Mouse (Mus musculus): ENCODE results near the gene Rabgap1l. TPM values are rescaled to one million over a fixed set of nuclear protein-coding genes. Genes with fewer than 3 reads are reported as not detected.
"Not testable (repeated sequence)": the region's sequence is repeated elsewhere in the genome, so short reads cannot be mapped to it uniquely, and the experiment has no call there.

Gene Rabgap1l
- polyA plus RNA-seq, 1 experiment from 2014 or later: 17.4 TPM

DNA sequence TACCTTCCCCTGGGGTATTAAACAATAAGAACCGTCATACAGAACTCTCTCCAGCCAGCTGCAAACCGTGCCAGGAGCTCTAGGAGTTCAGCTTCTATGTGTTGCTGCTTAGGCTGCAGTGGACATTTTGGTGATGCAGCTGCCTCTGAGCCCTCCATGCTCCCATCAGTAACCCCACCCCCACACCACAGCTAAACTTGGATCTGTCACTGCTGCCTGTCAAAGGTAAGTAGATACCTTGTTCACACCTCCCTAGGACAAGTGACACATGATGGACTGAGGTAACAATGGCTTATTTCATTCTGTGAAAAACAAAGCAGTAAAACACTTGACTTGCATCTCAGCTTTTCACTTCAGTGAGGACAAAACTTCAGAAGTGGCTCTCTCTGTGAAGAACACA, 344.3 kb downstream of the Rabgap1l start:
- H3K4me3 ChIP-seq (ENCODE audit: low read depth, low read length): no peak overlapping the region
- ATAC-seq (replicated peaks; ENCODE audit: low FRiP score): no peak
- H3K9me3 ChIP-seq (ENCODE audit: control insufficient read depth, low read length): no peaks in the 10 kb centered on the region
- H3K9ac ChIP-seq (ENCODE audit: low read length): no peak overlapping the region
- H3K27me3 ChIP-seq (ENCODE audit: control insufficient read depth, insufficient read depth, low read length): no peaks in the 10 kb centered on the region
- 66% methylated on average over 2 of the region's 2 CpGs for WGBS
- H3K4me2 ChIP-seq (ENCODE audit: low read depth, low read length, severe bottlenecking): no peak overlapping the region
- H3K36me3 ChIP-seq (ENCODE audit: control insufficient read depth, insufficient read depth, low read length): no peaks in the 10 kb centered on the region
- H3K4me1 ChIP-seq (replicated peaks; ENCODE audit: control insufficient read depth, insufficient read depth, low read length): no peaks in the 10 kb centered on the region
- H3K27ac ChIP-seq (ENCODE audit: low read depth, low read length): no peak overlapping the region
- DNase-seq (ENCODE audit: low spot score): no peak

DNA sequence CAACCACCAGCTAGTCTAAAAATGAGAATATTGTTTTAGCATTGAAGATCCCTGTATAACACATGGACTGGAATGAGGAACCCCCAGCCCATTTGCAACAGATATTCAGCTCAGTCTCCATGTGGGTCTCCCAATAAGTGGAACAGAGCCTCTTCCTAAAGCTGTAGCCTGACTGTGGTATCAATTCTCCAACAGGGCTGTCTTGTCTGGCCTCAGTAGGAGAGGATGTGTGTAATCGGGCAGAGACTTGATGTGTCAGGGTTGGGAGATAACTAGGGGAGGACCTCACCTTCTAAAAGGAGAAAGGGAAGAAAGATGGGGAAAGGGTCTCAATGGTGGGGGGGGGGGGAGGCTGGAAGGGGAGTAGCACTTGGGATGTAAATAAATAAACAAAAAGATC, 346.2 kb downstream of the Rabgap1l start:
- Histone ChIP-seq H3K36me3 (ENCODE audit: control insufficient read depth, insufficient read depth, low read length) (no peaks in the 10 kb centered on the region), H3K27ac (ENCODE audit: low read depth, low read length) (no peak overlapping the region), H3K4me1 (replicated peaks; ENCODE audit: control insufficient read depth, insufficient read depth, low read length) (no peaks in the 10 kb centered on the region), H3K4me2 (ENCODE audit: low read depth, low read length, severe bottlenecking) (no peak overlapping the region), H3K27me3 (ENCODE audit: control insufficient read depth, insufficient read depth, low read length) (no peaks in the 10 kb centered on the region), H3K4me3 (ENCODE audit: low read depth, low read length) (no peak overlapping the region), H3K9me3 (ENCODE audit: control insufficient read depth, low read length) (no peaks in the 10 kb centered on the region), H3K9ac (ENCODE audit: low read length) (no peak overlapping the region)
- WGBS: 100% methylated on average over 1 of the region's 1 CpGs
- no peak for DNase-seq (ENCODE audit: low spot score)
- no peak for ATAC-seq (replicated peaks; ENCODE audit: low FRiP score)

DNA sequence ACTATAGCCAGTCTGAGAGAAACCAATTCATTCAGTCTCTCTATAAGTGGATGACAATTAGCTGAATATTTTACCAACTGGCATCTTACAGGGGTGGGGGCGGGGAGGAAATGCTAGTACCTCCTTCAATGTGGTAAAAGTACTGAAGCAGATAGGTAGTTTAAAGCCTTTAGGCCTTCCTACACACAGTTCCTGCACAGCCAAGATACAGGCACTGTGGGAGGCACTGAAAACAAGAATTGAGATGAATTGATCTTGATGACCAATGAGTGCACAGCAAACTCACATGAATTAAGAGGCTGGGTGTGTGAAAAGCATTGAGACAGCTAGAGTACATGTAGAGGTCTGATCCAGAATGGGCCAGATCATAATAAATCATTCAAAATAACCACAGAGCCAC, 349.5 kb downstream of the Rabgap1l start:
- 69% methylated on average over 1 of the region's 1 CpGs for WGBS
- H3K9ac ChIP-seq (ENCODE audit: low read length): no peak overlapping the region
- H3K9me3 ChIP-seq (ENCODE audit: control insufficient read depth, low read length): no peaks in the 10 kb centered on the region
- H3K27me3 ChIP-seq (ENCODE audit: control insufficient read depth, insufficient read depth, low read length): no peaks in the 10 kb centered on the region
- ATAC-seq (replicated peaks; ENCODE audit: low FRiP score) (no peak), DNase-seq (ENCODE audit: low spot score) (no peak)
- no peak overlapping the region for H3K27ac ChIP-seq (ENCODE audit: low read depth, low read length)
- no peak overlapping the region for H3K4me3 ChIP-seq (ENCODE audit: low read depth, low read length)
- no peak overlapping the region for H3K4me2 ChIP-seq (ENCODE audit: low read depth, low read length, severe bottlenecking)
- no peaks in the 10 kb centered on the region for H3K36me3 ChIP-seq (ENCODE audit: control insufficient read depth, insufficient read depth, low read length)
- H3K4me1 ChIP-seq (replicated peaks; ENCODE audit: control insufficient read depth, insufficient read depth, low read length): no peaks in the 10 kb centered on the region

DNA sequence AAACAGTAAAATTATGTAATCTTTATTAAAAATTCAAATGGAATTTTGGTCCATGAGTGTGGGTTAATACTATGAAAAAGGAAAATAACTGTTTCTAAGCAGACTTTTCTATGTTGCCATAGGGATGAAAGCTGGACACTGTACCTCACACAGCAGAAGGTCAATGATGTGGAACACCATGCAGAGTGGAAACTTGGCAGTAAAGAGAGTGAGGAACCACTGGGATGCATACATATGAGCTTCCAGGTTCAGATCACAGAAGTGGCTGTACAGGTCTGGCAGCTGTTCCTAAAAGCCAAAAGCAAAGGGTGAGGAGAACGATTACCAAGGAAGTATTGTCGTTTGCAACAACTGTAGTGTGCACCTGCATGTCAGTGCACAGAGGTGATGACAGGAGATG, 351.3 kb downstream of the Rabgap1l start:
- Histone ChIP-seq H3K4me3 (ENCODE audit: low read depth, low read length) (no peak overlapping the region), H3K4me2 (ENCODE audit: low read depth, low read length, severe bottlenecking) (no peak overlapping the region), H3K9me3 (ENCODE audit: control insufficient read depth, low read length) (no peaks in the 10 kb centered on the region), H3K36me3 (ENCODE audit: control insufficient read depth, insufficient read depth, low read length) (no peaks in the 10 kb centered on the region), H3K27me3 (ENCODE audit: control insufficient read depth, insufficient read depth, low read length) (no peaks in the 10 kb centered on the region), H3K27ac (ENCODE audit: low read depth, low read length) (no peak overlapping the region), H3K4me1 (replicated peaks; ENCODE audit: control insufficient read depth, insufficient read depth, low read length) (no peaks in the 10 kb centered on the region), H3K9ac (ENCODE audit: low read length) (no peak overlapping the region)
- no peak for ATAC-seq (replicated peaks; ENCODE audit: low FRiP score)
- no peak for DNase-seq (ENCODE audit: low spot score)
- 87% methylated on average over 2 of the region's 2 CpGs for WGBS

DNA sequence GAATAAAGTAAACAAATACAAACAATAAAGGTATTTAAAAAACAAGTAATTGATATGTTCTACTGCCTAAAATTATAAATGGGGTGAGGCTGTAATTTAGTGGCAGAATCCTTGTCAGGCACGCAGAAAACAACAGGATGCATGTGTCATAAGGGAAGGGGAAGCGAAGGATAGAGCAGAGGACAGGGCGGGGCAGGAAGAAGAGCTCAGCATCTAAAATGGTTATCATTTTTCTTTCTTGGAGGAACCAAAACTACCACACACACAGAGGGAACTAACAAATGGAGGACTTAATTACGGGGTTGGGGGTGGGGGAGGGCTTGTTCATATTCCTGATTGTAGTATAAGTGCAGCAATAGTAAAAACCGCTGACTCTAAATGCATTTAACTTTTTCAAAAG, 351.9 kb downstream of the Rabgap1l start:
- DNase-seq (ENCODE audit: low spot score) (no peak), ATAC-seq (replicated peaks; ENCODE audit: low FRiP score) (no peak)
- WGBS: 83% methylated on average over 5 of the region's 5 CpGs
- Histone ChIP-seq H3K4me1 (replicated peaks; ENCODE audit: control insufficient read depth, insufficient read depth, low read length) (no peaks in the 10 kb centered on the region), H3K9me3 (ENCODE audit: control insufficient read depth, low read length) (no peaks in the 10 kb centered on the region), H3K9ac (ENCODE audit: low read length) (no peak overlapping the region), H3K4me3 (ENCODE audit: low read depth, low read length) (no peak overlapping the region), H3K4me2 (ENCODE audit: low read depth, low read length, severe bottlenecking) (no peak overlapping the region), H3K36me3 (ENCODE audit: control insufficient read depth, insufficient read depth, low read length) (no peaks in the 10 kb centered on the region), H3K27me3 (ENCODE audit: control insufficient read depth, insufficient read depth, low read length) (no peaks in the 10 kb centered on the region), H3K27ac (ENCODE audit: low read depth, low read length) (no peak overlapping the region)

DNA sequence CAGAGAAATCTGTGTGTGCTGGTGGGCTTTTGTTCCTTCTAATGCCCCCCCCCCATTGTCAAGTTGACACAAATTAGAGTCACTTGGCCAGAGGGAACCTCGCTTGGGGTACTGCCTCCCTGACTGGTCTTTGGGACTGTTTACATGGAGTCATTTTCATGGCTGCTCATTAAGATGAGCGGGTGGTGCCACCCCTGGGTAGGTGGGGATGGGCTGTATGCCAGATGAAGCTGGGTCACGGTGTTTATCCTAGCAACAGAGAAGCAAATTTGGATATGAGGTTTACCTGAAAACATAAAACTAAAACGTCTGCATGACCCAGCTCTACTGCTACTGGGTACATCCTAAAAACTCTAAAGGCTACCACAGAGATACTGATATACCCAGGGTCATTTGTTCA, 354.2 kb downstream of the Rabgap1l start:
- no peak for ATAC-seq (replicated peaks; ENCODE audit: low FRiP score)
- Histone ChIP-seq H3K4me3 (ENCODE audit: low read depth, low read length) (no peak overlapping the region), H3K9ac (ENCODE audit: low read length) (no peak overlapping the region), H3K27ac (ENCODE audit: low read depth, low read length) (no peak overlapping the region), H3K4me2 (ENCODE audit: low read depth, low read length, severe bottlenecking) (no peak overlapping the region), H3K27me3 (ENCODE audit: control insufficient read depth, insufficient read depth, low read length) (no peaks in the 10 kb centered on the region), H3K9me3 (ENCODE audit: control insufficient read depth, low read length) (no peaks in the 10 kb centered on the region), H3K36me3 (ENCODE audit: control insufficient read depth, insufficient read depth, low read length) (no peaks in the 10 kb centered on the region), H3K4me1 (replicated peaks; ENCODE audit: control insufficient read depth, insufficient read depth, low read length) (no peaks in the 10 kb centered on the region)
- DNase-seq (ENCODE audit: low spot score): no peak
- 59% methylated on average over 4 of the region's 4 CpGs for WGBS

DNA sequence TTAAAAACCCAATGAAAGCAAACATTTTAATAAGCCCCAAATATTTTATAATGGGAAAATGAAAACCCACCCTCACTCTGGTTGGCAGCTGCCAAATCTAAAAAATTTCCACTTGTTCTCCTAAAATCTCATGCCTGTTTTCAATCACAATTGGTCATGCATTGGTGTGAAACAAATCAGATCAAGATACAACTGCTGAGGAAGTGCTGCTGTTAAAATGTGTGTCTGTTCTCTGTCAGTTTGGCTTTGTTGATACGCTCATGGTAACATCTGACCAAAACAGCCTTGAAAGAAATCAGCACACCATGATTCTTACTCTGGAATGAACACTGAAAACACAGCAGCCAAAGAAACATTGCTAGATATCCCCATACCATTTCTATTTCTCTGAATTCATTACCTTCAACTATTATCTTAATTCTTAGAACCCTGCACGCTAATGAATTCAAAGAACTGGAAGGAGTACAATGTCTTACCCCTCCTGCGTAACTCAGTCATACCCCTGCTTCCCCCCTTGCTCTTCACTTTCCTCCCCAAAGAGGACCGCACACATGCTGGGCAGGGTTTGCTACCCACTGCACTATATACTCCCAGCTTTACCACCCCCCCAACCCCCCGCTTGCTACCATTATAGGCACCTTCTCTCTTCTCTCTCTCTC, 375.7 kb downstream of the Rabgap1l start:
- Histone ChIP-seq H3K4me1 (replicated peaks; ENCODE audit: control insufficient read depth, insufficient read depth, low read length) (no peaks in the 10 kb centered on the region), H3K9me3 (ENCODE audit: control insufficient read depth, low read length) (no peaks in the 10 kb centered on the region), H3K36me3 (ENCODE audit: control insufficient read depth, insufficient read depth, low read length) (no peaks in the 10 kb centered on the region), H3K9ac (ENCODE audit: low read length) (no peak overlapping the region), H3K4me3 (ENCODE audit: low read depth, low read length) (no peak overlapping the region), H3K4me2 (ENCODE audit: low read depth, low read length, severe bottlenecking) (no peak overlapping the region), H3K27me3 (ENCODE audit: control insufficient read depth, insufficient read depth, low read length) (no peaks in the 10 kb centered on the region), H3K27ac (ENCODE audit: low read depth, low read length) (no peak overlapping the region)
- DNase-seq (ENCODE audit: low spot score) (no peak), ATAC-seq (replicated peaks; ENCODE audit: low FRiP score) (no peak)
- 67% methylated on average over 5 of the region's 5 CpGs for WGBS

DNA sequence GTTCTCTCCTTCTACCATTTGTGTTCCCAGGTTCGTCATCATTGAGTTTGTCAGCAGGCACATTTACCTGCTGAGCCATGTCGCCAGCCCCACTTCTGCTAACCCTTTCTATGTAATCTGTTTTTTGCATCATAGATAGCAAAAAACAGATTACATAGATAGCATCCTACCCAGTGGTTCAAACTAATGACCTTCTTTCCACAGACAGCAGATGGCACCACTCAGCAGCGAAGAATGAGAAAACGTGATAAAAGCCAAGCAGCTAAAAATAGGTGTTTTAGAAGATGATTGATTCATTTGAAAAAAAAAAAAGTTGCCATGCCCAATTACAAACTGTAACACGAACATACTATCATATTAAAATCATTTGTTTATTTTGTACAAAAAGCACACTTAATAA, 382.2 kb downstream of the Rabgap1l start:
- Histone ChIP-seq H3K9ac (ENCODE audit: low read length) (no peak overlapping the region), H3K9me3 (ENCODE audit: control insufficient read depth, low read length) (no peaks in the 10 kb centered on the region), H3K4me2 (ENCODE audit: low read depth, low read length, severe bottlenecking) (no peak overlapping the region), H3K36me3 (ENCODE audit: control insufficient read depth, insufficient read depth, low read length) (no peaks in the 10 kb centered on the region), H3K27me3 (ENCODE audit: control insufficient read depth, insufficient read depth, low read length) (no peaks in the 10 kb centered on the region), H3K4me3 (ENCODE audit: low read depth, low read length) (no peak overlapping the region), H3K27ac (ENCODE audit: low read depth, low read length) (no peak overlapping the region), H3K4me1 (replicated peaks; ENCODE audit: control insufficient read depth, insufficient read depth, low read length) (no peaks in the 10 kb centered on the region)
- WGBS: 48% methylated on average over 5 of the region's 5 CpGs
- no peak for DNase-seq (ENCODE audit: low spot score)
- ATAC-seq (replicated peaks; ENCODE audit: low FRiP score): no peak

DNA sequence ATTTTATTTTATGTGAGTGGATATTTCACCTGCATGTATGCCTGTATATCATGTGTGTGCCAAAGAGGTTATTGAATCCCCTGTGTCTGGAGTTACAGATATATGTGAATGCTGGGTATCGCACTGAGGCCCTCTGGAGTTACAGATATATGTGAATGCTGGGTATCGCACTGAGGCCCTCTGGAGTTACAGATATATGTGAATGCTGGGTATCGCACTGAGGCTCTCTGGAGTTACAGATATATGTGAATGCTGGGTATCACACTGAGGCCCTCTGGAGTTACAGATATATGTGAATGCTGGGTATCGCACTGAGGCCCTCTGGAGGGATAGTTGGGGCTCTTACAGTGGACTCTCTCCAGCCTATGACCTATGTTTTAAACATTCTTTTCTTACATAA, 383.3 kb downstream of the Rabgap1l start:
- H3K4me2 ChIP-seq (ENCODE audit: low read depth, low read length, severe bottlenecking); H3K9ac ChIP-seq (ENCODE audit: low read length); ATAC-seq (replicated peaks; ENCODE audit: low FRiP score); H3K4me1 ChIP-seq (replicated peaks; ENCODE audit: control insufficient read depth, insufficient read depth, low read length); H3K27ac ChIP-seq (ENCODE audit: low read depth, low read length); H3K4me3 ChIP-seq (ENCODE audit: low read depth, low read length); H3K36me3 ChIP-seq (ENCODE audit: control insufficient read depth, insufficient read depth, low read length); H3K9me3 ChIP-seq (ENCODE audit: control insufficient read depth, low read length); H3K27me3 ChIP-seq (ENCODE audit: control insufficient read depth, insufficient read depth, low read length); DNase-seq (ENCODE audit: low spot score): not testable (repeated sequence)
- WGBS: 97% methylated on average over 4 of the region's 4 CpGs

All from forebrain, embryonic 11.5 days (tissue).